Mouse (Mus musculus): ENCODE results near the gene H2-Ke6. TPM values are rescaled to one million over a fixed set of nuclear protein-coding genes. Genes with fewer than 3 reads are reported as not detected.

Gene H2-Ke6
- polyA plus RNA-seq, 1 experiment from 2014 or later = 61.3 TPM

GRCm38 (mm10) chr17:34037241-34037640, 9.4 kb upstream of the H2-Ke6 start:
- peaks cover 52% of the 10 kb centered on the region for H3K4me1 ChIP-seq
- H3K9ac ChIP-seq = no peak overlapping the region
- H3K9me3 ChIP-seq = no peaks in the 10 kb centered on the region
- peaks cover 42% of the 10 kb centered on the region for H3K36me3 ChIP-seq
- no peaks in the 10 kb centered on the region for H3K27me3 ChIP-seq (replicated peaks)
- WGBS = 95% methylated on average over 7 of the region's 7 CpGs
- H3K4me2 ChIP-seq (replicated peaks) = no peak overlapping the region
- no peak overlapping the region for H3K27ac ChIP-seq
- ATAC-seq (ENCODE audit: low FRiP score, low read depth) = no peak
- no peak overlapping the region for H3K4me3 ChIP-seq

DNA sequence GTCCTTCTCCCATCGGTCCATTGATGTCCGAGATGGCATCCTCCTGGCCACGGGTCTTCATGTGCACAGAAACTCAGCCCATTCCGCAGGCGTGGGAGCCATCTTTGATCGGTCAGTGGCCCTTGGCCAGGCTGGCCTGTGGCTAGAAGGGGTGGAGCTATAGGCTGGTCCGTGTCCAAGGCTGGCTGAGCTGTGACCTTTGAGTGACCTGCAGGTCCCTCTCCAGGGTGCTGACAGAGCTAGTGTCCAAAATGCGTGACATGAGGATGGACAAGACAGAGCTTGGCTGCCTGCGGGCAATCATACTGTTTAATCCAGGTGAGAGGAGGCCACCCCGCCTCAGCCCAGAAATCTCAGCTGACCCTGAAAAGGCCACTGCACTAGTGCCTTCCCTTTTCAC, 8.8 kb upstream of the H2-Ke6 start:
- 75% methylated on average over 10 of the region's 10 CpGs for WGBS
- Histone ChIP-seq H3K27ac (no peak overlapping the region), H3K4me1 (peaks cover 51% of the 10 kb centered on the region)

GRCm38 (mm10) chr17:34035517-34035916, 7.7 kb upstream of the H2-Ke6 start:
- H3K36me3 ChIP-seq = peaks cover 42% of the 10 kb centered on the region
- H3K9ac ChIP-seq = no peak overlapping the region
- H3K4me1 ChIP-seq = peaks cover 48% of the 10 kb centered on the region
- no peaks in the 10 kb centered on the region for H3K9me3 ChIP-seq
- H3K27me3 ChIP-seq (replicated peaks) = no peaks in the 10 kb centered on the region
- no peak overlapping the region for H3K27ac ChIP-seq
- WGBS = 92% methylated on average over 9 of the region's 9 CpGs
- H3K4me2 ChIP-seq (replicated peaks) = no peak overlapping the region
- no peak overlapping the region for H3K4me3 ChIP-seq
- no peak for ATAC-seq (ENCODE audit: low FRiP score, low read depth)

More for the DNA sequence above, 8.8 kb upstream of the H2-Ke6 start:
- no peak overlapping the region for H3K9ac ChIP-seq
- H3K4me2 ChIP-seq (replicated peaks) = no peak overlapping the region
- H3K36me3 ChIP-seq = peaks cover 42% of the 10 kb centered on the region
- H3K9me3 ChIP-seq = no peaks in the 10 kb centered on the region
- H3K4me3 ChIP-seq = no peak overlapping the region
- no peaks in the 10 kb centered on the region for H3K27me3 ChIP-seq (replicated peaks)
- ATAC-seq (ENCODE audit: low FRiP score, low read depth) = no peak

DNA sequence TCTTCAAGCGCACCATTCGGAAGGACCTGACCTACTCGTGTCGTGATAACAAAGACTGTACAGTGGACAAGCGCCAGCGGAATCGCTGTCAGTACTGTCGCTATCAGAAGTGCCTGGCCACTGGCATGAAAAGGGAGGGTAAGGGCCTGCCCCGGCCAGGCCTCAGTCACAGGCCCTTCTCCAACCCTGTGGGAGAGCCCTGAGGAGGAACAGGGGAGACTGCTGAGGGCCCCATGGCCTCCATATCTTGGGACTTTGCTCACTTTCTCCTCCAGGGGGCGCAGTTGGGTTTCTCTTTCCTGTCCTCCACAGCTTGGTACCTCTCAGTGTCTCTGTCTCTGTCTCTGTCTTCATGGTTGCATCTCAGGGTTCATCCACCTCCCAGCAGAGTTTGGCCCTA, 6.2 kb upstream of the H2-Ke6 start:
- Histone ChIP-seq H3K4me1 (peaks cover 50% of the 10 kb centered on the region), H3K4me3 (no peak overlapping the region), H3K9me3 (no peaks in the 10 kb centered on the region), H3K4me2 (replicated peaks) (0 out of 2 replicates have a peak overlapping the region, but pooled peaks have one; percentile 3), H3K36me3 (peaks cover 53% of the 10 kb centered on the region), H3K9ac (no peak overlapping the region), H3K27me3 (replicated peaks) (no peaks in the 10 kb centered on the region), H3K27ac (no peak overlapping the region)
- ATAC-seq (ENCODE audit: low FRiP score, low read depth) = no peak
- WGBS = 76% methylated on average over 10 of the region's 10 CpGs

DNA sequence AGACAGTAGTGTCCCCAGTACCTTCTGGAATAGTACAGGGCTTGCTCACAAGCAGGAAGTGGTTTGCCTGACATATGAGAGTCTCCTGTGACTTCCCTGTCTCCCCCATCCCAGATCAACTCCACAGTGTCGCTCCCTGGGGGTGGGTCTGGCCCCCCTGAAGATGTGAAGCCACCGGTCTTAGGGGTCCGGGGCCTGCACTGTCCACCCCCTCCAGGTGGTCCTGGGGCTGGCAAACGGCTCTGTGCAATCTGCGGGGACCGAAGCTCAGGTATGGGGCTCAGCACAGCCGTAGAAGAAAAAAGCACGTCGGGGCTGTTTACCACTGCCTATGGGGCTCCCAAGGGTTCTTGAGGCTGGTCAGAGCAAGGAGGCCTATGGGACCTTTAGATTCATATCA, 5.6 kb upstream of the H2-Ke6 start:
- Histone ChIP-seq H3K27ac (no peak overlapping the region), H3K9ac (no peak overlapping the region), H3K4me1 (peaks cover 50% of the 10 kb centered on the region), H3K4me3 (no peak overlapping the region), H3K27me3 (replicated peaks) (no peaks in the 10 kb centered on the region), H3K4me2 (replicated peaks) (peak overlapping the region; percentile 98), H3K9me3 (no peaks in the 10 kb centered on the region), H3K36me3 (peaks cover 59% of the 10 kb centered on the region)
- 90% methylated on average over 9 of the region's 9 CpGs for WGBS
- no peak for ATAC-seq (ENCODE audit: low FRiP score, low read depth)

DNA sequence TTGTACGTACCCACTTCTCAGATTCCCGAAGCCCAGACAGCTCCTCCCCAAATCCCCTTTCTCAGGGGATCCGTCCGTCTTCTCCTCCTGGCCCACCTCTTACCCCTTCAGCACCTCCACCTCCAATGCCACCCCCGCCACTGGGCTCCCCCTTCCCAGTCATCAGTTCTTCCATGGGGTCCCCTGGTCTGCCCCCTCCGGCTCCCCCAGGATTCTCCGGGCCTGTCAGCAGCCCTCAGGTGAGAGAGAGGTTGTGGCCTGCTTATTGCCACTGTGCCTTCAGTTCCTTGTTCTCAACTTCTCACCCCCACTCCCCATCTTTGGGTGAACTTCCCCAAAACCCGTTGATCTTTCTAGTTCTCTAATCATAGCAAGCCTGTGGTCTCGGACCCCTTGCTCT, 4.9 kb upstream of the H2-Ke6 start:
- no peak overlapping the region; the same call in 1 of the 2 replicates for H3K27ac ChIP-seq
- no peak for ATAC-seq (ENCODE audit: low FRiP score, low read depth)
- peaks cover 59% of the 10 kb centered on the region for H3K36me3 ChIP-seq
- no peaks in the 10 kb centered on the region for H3K27me3 ChIP-seq (replicated peaks)
- no peaks in the 10 kb centered on the region for H3K9me3 ChIP-seq
- H3K9ac ChIP-seq = peak overlapping the region; percentile 97
- H3K4me2 ChIP-seq (replicated peaks) = peak overlapping the region; percentile 98
- peaks cover 50% of the 10 kb centered on the region for H3K4me1 ChIP-seq
- H3K4me3 ChIP-seq = peak overlapping the region; percentile 94
- 56% methylated on average over 9 of the region's 9 CpGs for WGBS

DNA sequence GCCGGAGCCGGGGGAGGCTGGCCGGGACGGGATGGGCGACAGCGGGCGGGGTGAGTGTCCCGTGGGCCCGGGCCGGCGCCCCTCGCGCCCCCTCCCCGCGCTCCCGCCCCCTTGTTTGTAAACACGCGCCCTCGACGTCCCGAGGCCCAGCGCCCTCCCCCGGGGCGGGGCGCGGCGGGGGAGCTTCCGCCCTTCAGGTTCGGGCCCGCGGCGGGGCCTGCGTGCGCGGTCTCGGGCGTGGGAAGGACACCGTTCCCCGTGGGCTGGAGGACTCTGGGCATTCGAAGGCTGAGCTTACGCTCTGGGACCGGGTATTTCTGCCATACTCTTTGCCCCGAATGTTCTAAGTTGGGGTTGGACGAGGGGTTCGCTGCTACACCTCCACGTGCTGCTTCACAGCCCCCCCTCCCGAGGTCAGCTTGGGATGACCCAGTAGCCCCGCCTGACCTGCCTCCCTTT, 4.3 kb upstream of the H2-Ke6 start:
- Histone ChIP-seq H3K9ac (peak overlapping the region; percentile 97), H3K9me3 (no peaks in the 10 kb centered on the region), H3K4me3 (peak overlapping the region; percentile 94), H3K4me1 (peaks cover 54% of the 10 kb centered on the region), H3K36me3 (peaks cover 53% of the 10 kb centered on the region), H3K4me2 (replicated peaks) (peak overlapping the region; percentile 98), H3K27ac (peak overlapping the region; percentile 96), H3K27me3 (replicated peaks) (no peaks in the 10 kb centered on the region)
- no peak for ATAC-seq (ENCODE audit: low FRiP score, low read depth)
- under 1% methylated on average over 47 of the region's 48 CpGs for WGBS

DNA sequence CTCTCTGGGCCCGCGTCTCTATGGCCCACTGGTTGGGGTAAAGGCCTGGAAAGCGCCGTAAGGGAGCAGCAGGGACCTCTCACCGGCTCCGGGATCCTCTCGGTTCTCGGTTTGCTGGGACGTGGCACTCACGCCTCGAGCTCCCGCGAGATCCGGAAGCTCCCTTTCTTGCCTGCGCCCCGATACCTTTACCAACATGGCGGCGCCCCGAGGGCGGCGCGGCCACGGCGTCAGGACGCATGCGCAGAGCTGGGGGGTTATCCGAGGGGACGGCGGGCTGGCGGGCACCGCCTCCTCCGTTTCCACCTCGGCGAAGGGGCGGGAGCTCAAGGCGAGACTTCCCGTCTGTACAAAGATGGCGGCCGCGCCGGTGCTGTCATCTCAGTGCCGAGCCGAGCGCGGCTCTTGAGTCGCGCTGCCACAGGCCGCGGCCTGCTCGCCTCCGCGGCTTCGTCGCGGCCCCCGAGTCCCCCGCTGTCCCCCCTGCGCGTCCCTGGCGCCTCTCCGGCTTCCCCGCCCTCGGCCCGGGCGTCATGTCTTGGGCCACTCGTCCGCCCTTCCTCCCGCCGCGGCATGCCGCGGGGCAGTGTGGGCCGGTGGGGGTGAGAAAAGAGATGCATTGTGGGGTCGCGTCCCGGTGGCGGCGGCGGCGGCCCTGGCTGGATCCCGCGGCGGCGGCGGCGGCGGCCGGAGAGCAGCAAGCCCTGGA, 3.8 kb upstream of the H2-Ke6 start, which contains the start of the genes Slc39a7 and Rxrb:
TSS of gene Slc39a7 (minus strand) at position 218 of the 709 bp plus-strand sequence.
TSS of gene Rxrb (plus strand) at position 348 of the 709 bp plus-strand sequence.
- Histone ChIP-seq H3K36me3 (peaks cover 47% of the 10 kb centered on the region), H3K9me3 (no peaks in the 10 kb centered on the region), H3K9ac (peak within 1 kb of the TSS; percentile 97), H3K27me3 (replicated peaks) (no peaks in the 10 kb centered on the region), H3K4me1 (peaks cover 59% of the 10 kb centered on the region), H3K4me2 (replicated peaks) (peak within 1 kb of the TSS; percentile 98), H3K27ac (peak within 1 kb of the TSS; percentile 96), H3K4me3 (peak within 1 kb of the TSS; percentile 94)
- WGBS = under 1% methylated on average over 85 of the region's 88 CpGs
- ATAC-seq (ENCODE audit: low FRiP score, low read depth) = peak; percentile 73

GRCm38 (mm10) chr17:34030861-34031326, 3.0 kb upstream of the H2-Ke6 start:
- peaks cover 67% of the 10 kb centered on the region for H3K4me1 ChIP-seq
- ATAC-seq (ENCODE audit: low FRiP score, low read depth) = no peak
- 6% methylated on average over 20 of the region's 20 CpGs for WGBS

GRCm38 (mm10) chr17:34029890-34030595, 2.2 kb upstream of the H2-Ke6 start:
- Histone ChIP-seq H3K4me2 (replicated peaks) (peak overlapping the region; percentile 98), H3K4me3 (peak overlapping the region; percentile 94), H3K9ac (peak overlapping the region; percentile 97), H3K27me3 (replicated peaks) (no peaks in the 10 kb centered on the region), H3K27ac (no peak overlapping the region), H3K4me1 (peaks cover 75% of the 10 kb centered on the region), H3K36me3 (peaks cover 31% of the 10 kb centered on the region), H3K9me3 (no peaks in the 10 kb centered on the region)
- 78% methylated on average over 21 of the region's 21 CpGs for WGBS
- ATAC-seq (ENCODE audit: low FRiP score, low read depth) = no peak

More at GRCm38 (mm10) chr17:34030861-34031326, 3.0 kb upstream of the H2-Ke6 start:
- Histone ChIP-seq H3K9ac (peak overlapping the region; percentile 97), H3K9me3 (no peaks in the 10 kb centered on the region), H3K4me3 (peak overlapping the region; percentile 94), H3K27me3 (replicated peaks) (no peaks in the 10 kb centered on the region), H3K27ac (peak overlapping the region; percentile 96), H3K36me3 (peaks cover 39% of the 10 kb centered on the region), H3K4me2 (replicated peaks) (peak overlapping the region; percentile 98)

GRCm38 (mm10) chr17:34029150-34029889, 1.5 kb upstream of the H2-Ke6 start:
- Histone ChIP-seq H3K27me3 (replicated peaks) (no peaks in the 10 kb centered on the region), H3K4me2 (replicated peaks) (peak overlapping the region; percentile 98), H3K4me1 (peaks cover 76% of the 10 kb centered on the region), H3K27ac (no peak overlapping the region), H3K9me3 (no peaks in the 10 kb centered on the region), H3K9ac (peak overlapping the region; percentile 97; the same call in 1 of the 2 replicates), H3K36me3 (peaks cover 25% of the 10 kb centered on the region), H3K4me3 (peak overlapping the region; percentile 94; the same call in 1 of the 2 replicates)
- 88% methylated on average over 18 of the region's 18 CpGs for WGBS
- ATAC-seq (ENCODE audit: low FRiP score, low read depth) = no peak
